In genomic region chr14:31206472-31206981, GRCm38 (mm10) we compare ENCODE assay signal across 8 mouse cellular contexts. TPM values are rescaled to one million over a fixed set of nuclear protein-coding genes. Genes with fewer than 3 reads are reported as not detected.
DNase-seq lines count a peak whose midpoint lies in the region; ATAC-seq lines count a peak whose summit lies in the region.

No protein-coding gene starts in this region.

- peak overlapping the region; percentile 94 for H3K27ac ChIP-seq in intestine, embryonic 16.5 days (ENCODE audit: low read length)

- peaks cover 13% of the 10 kb centered on the region for H3K4me1 ChIP-seq in intestine, embryonic 16.5 days (ENCODE audit: control insufficient read depth, insufficient read depth, low read length)

- H3K36me3 ChIP-seq in intestine, embryonic 16.5 days (ENCODE audit: control insufficient read depth, insufficient read depth, low read length), result peaks cover 11% of the 10 kb centered on the region

- H3K4me3 ChIP-seq in intestine, embryonic 16.5 days (ENCODE audit: low read length), result peak overlapping the region; percentile 84

- H3K9ac ChIP-seq in intestine, embryonic 16.5 days (ENCODE audit: low read depth, low read length), result peak overlapping the region; percentile 98

- peak; percentile 75 for ATAC-seq in intestine, embryonic 16.5 days

- no peaks in the 10 kb centered on the region for H3K9me3 ChIP-seq in intestine, embryonic 16.5 days (ENCODE audit: control insufficient read depth, low read length)

- H3K4me2 ChIP-seq in intestine, embryonic 16.5 days (ENCODE audit: low read depth, low read length), result peak overlapping the region; percentile 85

- intact Hi-C loops in left cerebral cortex, postnatal 25 days (cut with DNase I), result loop anchor here (1.0 to 2.0 kb wide), 2 partner anchors 44 to 78 kb away; partner anchors contain the start of genes Bap1, Phf7 and Smim4

- peak; percentile 93 for DNase-seq in adrenal gland, adult 8-10 months
- DNase-seq in embryo, embryonic 11.5 days (ENCODE audit: low read depth, low spot score), result peak; percentile 87
- DNase-seq in gastrocnemius, postnatal 4 days (ENCODE audit: low spot score in 2 of 2), result peak; percentile 93 to 97
- DNase-seq in left cerebral cortex, postnatal 25 days (ENCODE audit: low spot score in 2 of 2), result peak; percentile 96
- DNase-seq in mesoderm, embryonic 11.5 days (ENCODE audit: low read depth, low spot score), result peak; percentile 92
- peak; percentile 93 for DNase-seq in right cerebral cortex, postnatal 25 days
- peak; percentile 88 to 95 for DNase-seq in urinary bladder, postnatal 36 days (ENCODE audit: low spot score in 2 of 2)

- no peaks in the 10 kb centered on the region for H3K27me3 ChIP-seq in intestine, embryonic 16.5 days (replicated peaks; ENCODE audit: control insufficient read depth, insufficient read depth, low read length)

- 1% methylated on average over 43 of the region's 48 CpGs for WGBS in intestine, embryonic 16.5 days

RNA-seq across cellular contexts. Expression of gene Tnnc1, which starts 1.6 kb away (rescaled TPM):
- total RNA-seq in adrenal gland, adult 8-10 months (2022), result 1 to 10 TPM; 1.1 to 3.3 (median 1.9) TPM
- 100 to 1,000 TPM; 337 to 379 TPM for total RNA-seq in gastrocnemius, postnatal 4 days (2021)
- polyA plus RNA-seq in intestine, embryonic 16.5 days (2015; fragmentation: Nextera tagmentation; extraction: Ambion mirVana), result 3.5 and 3.7 TPM in 2 replicates
- 10 to 100 TPM; 65.9 to 79.1 TPM for total RNA-seq in left cerebral cortex, postnatal 25 days (2021)

RNA-seq across cellular contexts. Expression of gene Nisch, which starts 10.2 kb away (rescaled TPM):
- 100 to 1,000 TPM; 331 to 526 (median 414) TPM for total RNA-seq in adrenal gland, adult 8-10 months (2022)
- total RNA-seq in gastrocnemius, postnatal 4 days (2021), result 100 to 1,000 TPM; 258 to 277 TPM
- polyA plus RNA-seq in intestine, embryonic 16.5 days (2015; fragmentation: Nextera tagmentation; extraction: Ambion mirVana), result 217 and 228 TPM in 2 replicates
- 100 to 1,000 TPM; 375 to 386 TPM for total RNA-seq in left cerebral cortex, postnatal 25 days (2021)

RNA-seq across cellular contexts. Expression of gene Sema3g, which starts 11.1 kb away (rescaled TPM):
- 10 to 100 TPM in 3 of 4 experiments, 1 to 10 TPM in 1; 8.8 to 12.4 (median 10.8) TPM for total RNA-seq in adrenal gland, adult 8-10 months (2022)
- 10 to 100 TPM; 11.5 to 11.6 TPM for total RNA-seq in gastrocnemius, postnatal 4 days (2021)
- 0.51 and 0.67 TPM in 2 replicates for polyA plus RNA-seq in intestine, embryonic 16.5 days (2015; fragmentation: Nextera tagmentation; extraction: Ambion mirVana)
- 1 to 10 TPM; 4.9 to 5.5 TPM for total RNA-seq in left cerebral cortex, postnatal 25 days (2021)

RNA-seq across cellular contexts. Expression of gene Stab1, which starts 38.1 kb away (rescaled TPM):
- 100 to 1,000 TPM in 2 of 4 experiments, 10 to 100 TPM in 2; 75.8 to 142 (median 116) TPM for total RNA-seq in adrenal gland, adult 8-10 months (2022)
- total RNA-seq in gastrocnemius, postnatal 4 days (2021), result 100 to 1,000 TPM in 1 of 2 experiments, 10 to 100 TPM in 1; 89.8 to 101 TPM
- polyA plus RNA-seq in intestine, embryonic 16.5 days (2015; fragmentation: Nextera tagmentation; extraction: Ambion mirVana), result 19.0 and 24.5 TPM in 2 replicates
- 10 to 100 TPM; 19.8 to 30.3 TPM for total RNA-seq in left cerebral cortex, postnatal 25 days (2021)

RNA-seq across cellular contexts. Expression of gene Phf7, which starts 44.6 kb away (rescaled TPM):
- 1 to 10 TPM; 7.1 to 8.5 (median 8.2) TPM for total RNA-seq in adrenal gland, adult 8-10 months (2022)
- total RNA-seq in gastrocnemius, postnatal 4 days (2021), result 1 to 10 TPM; 7.3 to 9.4 TPM
- 10.5 and 10.8 TPM in 2 replicates for polyA plus RNA-seq in intestine, embryonic 16.5 days (2015; fragmentation: Nextera tagmentation; extraction: Ambion mirVana)
- 1 to 10 TPM; 3.2 to 4.2 TPM for total RNA-seq in left cerebral cortex, postnatal 25 days (2021)

Comparison
In these comparisons a context has a peak if more than half of its experiments do, and no peak if none do; other contexts are left out.
1. Peak in every context shown above with its lines: DNase-seq, ATAC-seq, H3K4me3 ChIP-seq and H3K27ac ChIP-seq.
2. RNA of gene Tnnc1, which starts 1.6 kb away (total RNA-seq): 337 to 379 TPM in gastrocnemius, postnatal 4 days and 65.9 to 79.1 TPM in left cerebral cortex, postnatal 25 days; 1.1 to 3.3 TPM in adrenal gland, adult 8-10 months; every median in the first group is over 10 times any median in the second.